ENCODE assay signal across 33 mouse cellular contexts in the genomic region with DNA sequence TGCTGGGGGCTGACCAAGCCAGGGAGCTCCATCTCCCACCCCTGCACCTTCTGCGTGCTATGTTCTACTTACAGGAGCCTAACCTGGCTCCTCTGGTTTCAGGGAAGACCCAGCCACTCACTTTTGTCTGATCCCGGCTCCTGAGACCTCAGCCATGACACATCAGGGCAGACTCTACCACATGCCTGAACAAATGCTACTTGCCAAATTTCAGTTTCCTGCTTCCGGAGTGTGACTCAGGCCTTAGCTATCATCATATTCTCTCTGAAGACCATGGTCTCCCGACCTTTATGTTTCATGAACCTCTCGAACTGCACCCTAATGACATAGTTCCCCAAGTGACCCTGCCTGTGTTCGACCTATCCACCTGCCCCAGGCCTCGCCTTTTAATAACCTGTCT. TPM values are rescaled to one million over a fixed set of nuclear protein-coding genes. Genes with fewer than 3 reads are reported as not detected.
A peak's percentile ranks its signal among the peaks of the same experiment; 100 is the strongest.
DNase-seq lines count a peak whose midpoint lies in the region; ATAC-seq and TF ChIP-seq lines count a peak whose summit lies in the region.
"Had no signal": no experiment of that assay in that cellular context is flagged by ENCODE, and none has a peak within 500 bp of the region (broad histone marks: within the 10 kb centered on the region; RNA-seq: fewer than 3 reads in every experiment).

No protein-coding gene starts in this region.

- no peak for TF ChIP-seq EP300 in stomach, postnatal 0 days (optimal IDR thresholded peaks at IDR 0.05)

- no peaks in the 10 kb centered on the region for H3K9me3 ChIP-seq in stomach, postnatal 0 days (ENCODE audit: control insufficient read depth, low read length)
- H3K9me3 ChIP-seq: embryonic facial prominence, embryonic 12.5 days; embryonic facial prominence, embryonic 15.5 days; forebrain, embryonic 12.5 days; forebrain, embryonic 15.5 days; heart, embryonic 10.5 days; heart, embryonic 13.5 days had no signal

- no peaks in the 10 kb centered on the region for H3K4me1 ChIP-seq in stomach, postnatal 0 days (replicated peaks; ENCODE audit: control insufficient read depth, insufficient read depth)
- H3K4me1 ChIP-seq: embryonic facial prominence, embryonic 12.5 days; embryonic facial prominence, embryonic 15.5 days; forebrain, embryonic 12.5 days; forebrain, embryonic 15.5 days had no signal

- peaks cover 43% of the 10 kb centered on the region for H3K36me3 ChIP-seq in stomach, postnatal 0 days (ENCODE audit: control insufficient read depth, insufficient read depth, low read length)

- no peak overlapping the region for H3K9ac ChIP-seq in stomach, postnatal 0 days (ENCODE audit: low read length)
- H3K9ac ChIP-seq: embryonic facial prominence, embryonic 12.5 days; embryonic facial prominence, embryonic 15.5 days; forebrain, embryonic 12.5 days; forebrain, embryonic 15.5 days; heart, embryonic 13.5 days; hindbrain, embryonic 14.5 days had no signal

- intact Hi-C loops in gastrocnemius, adult 2 months (cut with DNase I), result loop anchor here (10.0 kb wide), 1 partner anchor 432 kb away; no protein-coding TSS in a partner anchor
- intact Hi-C loops in gastrocnemius, postnatal 36 days (cut with DNase I), result no loop called here

- H3K4me3 ChIP-seq in gastrocnemius, adult 2 months, result no peak overlapping the region; the same call in 1 of the 2 replicates
- H3K4me3 ChIP-seq in stomach, postnatal 0 days (ENCODE audit: low read depth, low read length), result no peak overlapping the region
- H3K4me3 ChIP-seq: embryonic facial prominence, embryonic 12.5 days; embryonic facial prominence, embryonic 15.5 days; forebrain, embryonic 12.5 days; forebrain, embryonic 15.5 days; heart, embryonic 10.5 days; heart, embryonic 13.5 days had no signal

- H3K27me3 ChIP-seq in stomach, postnatal 0 days (ENCODE audit: control insufficient read depth, insufficient read depth, low read length), result no peaks in the 10 kb centered on the region
- H3K27me3 ChIP-seq: embryonic facial prominence, embryonic 12.5 days; embryonic facial prominence, embryonic 15.5 days; forebrain, embryonic 12.5 days; forebrain, embryonic 15.5 days; heart, embryonic 13.5 days; Patski had no signal

- no peak overlapping the region for H3K4me2 ChIP-seq in stomach, postnatal 0 days (replicated peaks; ENCODE audit: low read depth)
- H3K4me2 ChIP-seq: embryonic facial prominence, embryonic 12.5 days; embryonic facial prominence, embryonic 15.5 days; forebrain, embryonic 12.5 days; forebrain, embryonic 15.5 days; heart, embryonic 13.5 days; hindbrain, embryonic 14.5 days had no signal

- 71% methylated on average over 7 of the region's 7 CpGs for WGBS in stomach, postnatal 0 days

- H3K27ac ChIP-seq in gastrocnemius, adult 2 months, result peak overlapping the region; percentile 91
- no peak overlapping the region for H3K27ac ChIP-seq in stomach, postnatal 0 days (replicated peaks)
- H3K27ac ChIP-seq: embryonic facial prominence, embryonic 12.5 days; embryonic facial prominence, embryonic 15.5 days; forebrain, embryonic 12.5 days; forebrain, embryonic 15.5 days; heart, embryonic 10.5 days; heart, embryonic 13.5 days; hindbrain, embryonic 14.5 days; hindbrain, postnatal 0 days had no signal

- no peak for TF ChIP-seq CTCF in gastrocnemius, adult 2 months (IDR thresholded peaks at IDR 0.05)
- no peak for TF ChIP-seq CTCF in stomach, postnatal 0 days (IDR thresholded peaks at IDR 0.05; ENCODE audit: low read depth)

- 0 out of 2 replicates have a peak, but pooled peaks have one; percentile 17 for ATAC-seq in megakaryocyte, adult 5-6 weeks (ENCODE audit: poor library complexity, severe bottlenecking)
- peak; percentile 22; the same call in 1 of the 2 replicates for ATAC-seq in stomach, postnatal 0 days (ENCODE audit: low FRiP score, low TSS enrichment)
- ATAC-seq: CD4-positive, CD25-positive, alpha-beta regulatory T cell, adult 4 months; forebrain, embryonic 15.5 days; hindbrain, postnatal 0 days; inflammation-experienced regulatory T-cells, adult 6 months; intestine, embryonic 16.5 days; Patski had no signal

- no peak for DNase-seq in gastrocnemius, adult 2 months
- DNase-seq in gastrocnemius, postnatal 36 days, result no peak
- DNase-seq in NIH3T3 (ENCODE audit: low read depth), result peak; percentile 51
- no peak for DNase-seq in stomach, postnatal 0 days (ENCODE audit: low spot score)
- no peak for DNase-seq in layer of hippocampus, adult 9-11 months
- no peak for DNase-seq in heart, adult 11 months
- no peak for DNase-seq in kidney, postnatal 14 days
- DNase-seq: adrenal gland, adult 2 months; adrenal gland, postnatal 14 days; cerebellum, adult 18-20 months; cerebellum, adult 9-10 months; cerebellum, postnatal 14 days; gastrocnemius, postnatal 10 days; heart, adult 18-20 months; heart, postnatal 14 days; heart, postnatal 4 days had no signal

RNA-seq across cellular contexts. Expression of a gene that starts 16.8 kb away (rescaled TPM):
- 10 to 100 TPM; 13.8 to 19.2 TPM for total RNA-seq in gastrocnemius, adult 2 months (2021)
- total RNA-seq in gastrocnemius, postnatal 36 days (2021), result 10 to 100 TPM; 15.3 to 18.1 TPM
- total RNA-seq in megakaryocyte, adult 5-6 weeks (2015), result 26.1 and 30.6 TPM in 2 replicates
- total RNA-seq in megakaryocyte, adult 5-6 weeks (2017), result 33.9 and 37.0 TPM in 2 replicates
- 30.4 and 34.6 TPM in 2 replicates for polyA plus RNA-seq in stomach, postnatal 0 days (2015; fragmentation: Nextera tagmentation; extraction: Ambion mirVana)

RNA-seq across cellular contexts. Expression of a gene that starts 16.9 kb away (rescaled TPM):
- 1,000 to 10,000 TPM in 1 of 2 experiments, 100 to 1,000 TPM in 1; 882 to 1,223 TPM for total RNA-seq in gastrocnemius, adult 2 months (2021)
- total RNA-seq in gastrocnemius, postnatal 36 days (2021), result 1,000 to 10,000 TPM; 1,148 to 1,175 TPM
- total RNA-seq in megakaryocyte, adult 5-6 weeks (2015), result 345 and 348 TPM in 2 replicates
- total RNA-seq in megakaryocyte, adult 5-6 weeks (2017), result 393 and 429 TPM in 2 replicates
- 235 and 244 TPM in 2 replicates for polyA plus RNA-seq in stomach, postnatal 0 days (2015; fragmentation: Nextera tagmentation; extraction: Ambion mirVana)

RNA-seq across cellular contexts. Expression of a gene that starts 37.6 kb away (rescaled TPM):
- total RNA-seq in gastrocnemius, adult 2 months (2021), result not detected
- not detected for total RNA-seq in gastrocnemius, postnatal 36 days (2021)
- not detected in 2 replicates for total RNA-seq in megakaryocyte, adult 5-6 weeks (2015)
- not detected in 2 replicates for total RNA-seq in megakaryocyte, adult 5-6 weeks (2017)
- polyA plus RNA-seq in stomach, postnatal 0 days (2015; fragmentation: Nextera tagmentation; extraction: Ambion mirVana), result not detected in 2 replicates
- total RNA-seq: adrenal gland, adult 2 months; adrenal gland, postnatal 14 days; adrenal gland, postnatal 4 days; common myeloid progenitor, adult 5-6 weeks; gastrocnemius, postnatal 10 days; gastrocnemius, postnatal 4 days; heart, adult 18-20 months; heart, postnatal 14 days; heart, postnatal 4 days; hindbrain, postnatal 0 days; MEL had no signal
- polyA plus RNA-seq: adrenal gland, adult 2 months; embryonic facial prominence, embryonic 12.5 days; embryonic facial prominence, embryonic 15.5 days; forebrain, embryonic 12.5 days; forebrain, embryonic 15.5 days; heart, embryonic 10.5 days; hindbrain, postnatal 0 days; inflammation-experienced regulatory T-cells, adult 6 months; intestine, embryonic 16.5 days had no signal

RNA-seq across cellular contexts. Expression of a gene that starts 43.9 kb away (rescaled TPM):
- total RNA-seq in gastrocnemius, adult 2 months (2021), result 10 to 100 TPM; 33.4 to 38.7 TPM
- 10 to 100 TPM; 29.6 to 44.7 TPM for total RNA-seq in gastrocnemius, postnatal 36 days (2021)
- total RNA-seq in megakaryocyte, adult 5-6 weeks (2015), result 111 and 115 TPM in 2 replicates
- total RNA-seq in megakaryocyte, adult 5-6 weeks (2017), result 121 and 126 TPM in 2 replicates
- polyA plus RNA-seq in stomach, postnatal 0 days (2015; fragmentation: Nextera tagmentation; extraction: Ambion mirVana), result 80.4 and 80.5 TPM in 2 replicates
